Mouse (Mus musculus) forebrain, embryonic 14.5 days (tissue): Measurements from ENCODE around the gene Spocd1. TPM values are rescaled to one million over a fixed set of nuclear protein-coding genes. Genes with fewer than 3 reads are reported as not detected.

ENCODE experiments used
- ATAC-seq: fragments of 200-750 bp; cut with Nextera tagmentation; 2 replicates; pipeline ENCODE4 v1.8.0; 2017; ENCODE audit warnings: mild to moderate bottlenecking, moderate library complexity
- DNase-seq: peaks from one replicate; pipeline ENCODE4 v3.0.0-alpha.2; 2015; ENCODE audit warnings: low spot score
- H3K27ac ChIP-seq: fragments of 300-500 bp; sonication (generic); 2 replicates; pipeline ENCODE4 v1.5.1; 2014; ENCODE audit warnings: low read depth, mild to moderate bottlenecking, control low read depth, low read length, moderate library complexity
- H3K27me3 ChIP-seq: fragments of 300-500 bp; sonication (generic); replicated peaks from 2 replicates; pipeline ENCODE4 v1.6.1; 2014; ENCODE audit warnings: low read length, control low read depth, mixed read lengths; ENCODE audit not compliant: control insufficient read depth, insufficient read depth
- H3K36me3 ChIP-seq: fragments of 300-500 bp; sonication (generic); 2 replicates; pipeline ENCODE4 v1.6.1; 2014; ENCODE audit warnings: low read length, control low read depth; ENCODE audit not compliant: control insufficient read depth, insufficient read depth
- H3K4me1 ChIP-seq: fragments of 300-500 bp; sonication (generic); 2 replicates; pipeline ENCODE4 v1.6.1; 2014; ENCODE audit warnings: antibody characterized with exemption, low read length, control low read depth; ENCODE audit not compliant: control insufficient read depth, insufficient read depth
- H3K4me2 ChIP-seq: fragments of 300-500 bp; sonication (generic); 2 replicates; pipeline ENCODE4 v1.6.1; 2014; ENCODE audit warnings: mild to moderate bottlenecking, control low read depth, low read length
- H3K4me3 ChIP-seq: fragments of 300-500 bp; sonication (generic); 2 replicates; pipeline ENCODE4 v1.5.1; 2014; ENCODE audit warnings: low read depth, low read length, control low read depth
- H3K9ac ChIP-seq: fragments of 300-500 bp; sonication (generic); 2 replicates; pipeline ENCODE4 v1.6.1; 2014; ENCODE audit warnings: mild to moderate bottlenecking, low read length, control low read depth, moderate library complexity
- H3K9me3 ChIP-seq: fragments of 300-500 bp; sonication (generic); replicated peaks from 2 replicates; pipeline ENCODE4 v1.6.1; 2016; ENCODE audit warnings: low read length, control low read depth, mixed read lengths; ENCODE audit not compliant: control insufficient read depth
- WGBS: fragments of 180-500 bp; shearing (Covaris S2); extraction: QIAGEN DNeasy Blood & Tissue Kit; methylation state at CpG from one replicate; pipeline ENCODE4 v1.1.7; 2014; 5-methylcytosine and 5-hydroxymethylcytosine counted together
- polyA plus RNA-seq: library from polyadenylated mRNA; unstranded; fragments of >200 nt; fragmentation: Nextera tagmentation; extraction: Ambion mirVana; gene quantifications from 2 replicates; pipeline ENCODE4 v1.2.1, GENCODE M21; 2014

The Spocd1 gene
- polyA plus RNA-seq, 1 experiment from 2014 or later: not detected

- ATAC-seq (no peak), DNase-seq (no peak)
- WGBS: 76% methylated on average over 9 of the region's 9 CpGs
- no peak overlapping the region for H3K4me3 ChIP-seq
- H3K27ac ChIP-seq: no peak overlapping the region
- no peaks in the 10 kb centered on the region for H3K27me3 ChIP-seq
- H3K4me2 ChIP-seq: no peak overlapping the region
- H3K36me3 ChIP-seq: no peaks in the 10 kb centered on the region
- H3K4me1 ChIP-seq: peaks cover 18% of the 10 kb centered on the region; the same call in 1 of the 2 replicates
- H3K9me3 ChIP-seq: no peaks in the 10 kb centered on the region
- H3K9ac ChIP-seq: no peak overlapping the region
Observed at GRCm38 (mm10) chr4:129974285-129974684, 45.2 kb downstream of the Spocd1 start.

DNA sequence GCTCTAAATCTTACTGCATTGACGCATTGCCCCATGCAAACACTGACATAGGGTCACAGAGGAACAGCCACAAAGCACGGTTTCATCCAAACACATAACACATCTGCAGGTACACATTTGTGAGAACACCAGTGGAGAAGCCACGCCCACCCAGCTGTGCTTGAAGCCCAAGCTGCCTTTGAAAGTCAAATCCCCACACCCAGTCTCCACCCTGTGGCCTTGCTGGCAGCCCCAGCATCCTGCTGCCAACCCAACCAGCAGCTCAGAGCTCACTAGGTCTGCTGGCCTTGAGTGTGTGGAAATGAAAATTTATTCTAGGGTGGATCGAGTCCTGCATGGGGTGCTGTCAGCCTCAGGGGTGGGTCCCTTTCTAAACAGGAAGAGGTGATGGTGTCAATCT lies 48.2 kb downstream of the Spocd1 start:
- Histone ChIP-seq H3K4me1 (peaks cover 19% of the 10 kb centered on the region), H3K36me3 (no peaks in the 10 kb centered on the region), H3K27me3 (no peaks in the 10 kb centered on the region), H3K9me3 (no peaks in the 10 kb centered on the region), H3K9ac (no peak overlapping the region), H3K4me2 (no peak overlapping the region), H3K4me3 (no peak overlapping the region), H3K27ac (no peak overlapping the region)
- DNase-seq: no peak
- 70% methylated on average over 4 of the region's 4 CpGs for WGBS
- no peak for ATAC-seq

DNA sequence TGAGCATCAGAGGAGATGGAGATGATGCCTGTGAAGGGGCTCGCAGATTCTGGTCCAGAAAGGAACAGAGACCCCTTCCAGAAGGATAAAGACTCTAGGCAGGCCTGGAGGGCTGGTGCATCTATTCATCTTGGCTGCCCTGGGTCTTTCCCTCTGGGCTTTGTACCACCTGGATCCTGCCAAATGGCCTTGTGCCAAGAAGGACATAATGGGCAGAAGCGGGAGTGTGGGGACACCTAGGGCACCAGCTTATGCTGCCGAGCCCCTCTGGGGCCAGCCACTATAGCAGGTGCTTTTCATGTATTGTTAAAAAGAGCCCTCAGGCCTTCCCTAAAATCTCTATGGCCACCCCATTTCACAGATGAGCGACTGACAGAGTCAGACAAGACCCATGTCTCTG lies 49.2 kb downstream of the Spocd1 start:
- Histone ChIP-seq H3K4me2 (no peak overlapping the region), H3K4me1 (peaks cover 26% of the 10 kb centered on the region), H3K4me3 (no peak overlapping the region), H3K9me3 (no peaks in the 10 kb centered on the region), H3K27me3 (no peaks in the 10 kb centered on the region), H3K36me3 (no peaks in the 10 kb centered on the region), H3K27ac (no peak overlapping the region), H3K9ac (no peak overlapping the region)
- DNase-seq (no peak), ATAC-seq (no peak)
- 34% methylated on average over 4 of the region's 4 CpGs for WGBS

DNA sequence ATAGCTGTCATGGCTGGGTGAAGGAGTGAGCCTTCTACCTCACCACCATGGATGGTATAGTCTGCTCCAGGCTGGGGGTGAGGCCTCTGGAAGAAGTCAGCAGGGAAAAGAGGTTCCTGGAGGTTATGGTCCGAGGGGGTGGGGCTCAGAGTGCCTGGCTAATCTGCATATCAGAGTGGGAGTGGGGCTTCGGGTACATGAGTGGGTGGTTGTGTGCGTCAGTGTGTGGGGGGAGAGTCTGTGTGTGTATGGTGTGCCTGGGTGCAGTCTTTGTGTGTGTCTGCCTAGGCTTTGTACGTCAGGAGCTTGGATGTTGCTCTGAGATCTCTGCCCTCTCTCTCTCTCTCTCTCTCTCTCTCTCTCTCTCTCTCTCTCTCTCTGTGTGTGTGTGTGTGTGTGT lies 49.9 kb downstream of the Spocd1 start:
- no peaks in the 10 kb centered on the region for H3K27me3 ChIP-seq
- H3K4me1 ChIP-seq: peaks cover 30% of the 10 kb centered on the region
- WGBS: 70% methylated on average over 4 of the region's 4 CpGs

GRCm38 (mm10) chr4:129981657-129982056 lies 52.6 kb downstream of the Spocd1 start:
- no peak overlapping the region for H3K9ac ChIP-seq
- no peak overlapping the region for H3K27ac ChIP-seq
- 0 out of 2 replicates have a peak, but pooled peaks cover 2% of the 10 kb centered on the region for H3K27me3 ChIP-seq
- WGBS: 31% methylated on average over 11 of the region's 11 CpGs
- peaks cover 41% of the 10 kb centered on the region for H3K4me1 ChIP-seq
- H3K4me3 ChIP-seq: no peak overlapping the region
- H3K9me3 ChIP-seq: no peaks in the 10 kb centered on the region
- no peak overlapping the region for H3K4me2 ChIP-seq
- DNase-seq: no peak
- ATAC-seq: no peak
- H3K36me3 ChIP-seq: no peaks in the 10 kb centered on the region

More for the DNA sequence above, 49.9 kb downstream of the Spocd1 start:
- no peaks in the 10 kb centered on the region for H3K9me3 ChIP-seq
- no peak overlapping the region for H3K27ac ChIP-seq
- H3K36me3 ChIP-seq: no peaks in the 10 kb centered on the region
- H3K4me3 ChIP-seq: no peak overlapping the region
- ATAC-seq (no peak), DNase-seq (no peak)
- H3K4me2 ChIP-seq: no peak overlapping the region
- H3K9ac ChIP-seq: no peak overlapping the region

GRCm38 (mm10) chr4:129983046-129983445 lies 54.0 kb downstream of the Spocd1 start:
- DNase-seq (peak; percentile 44), ATAC-seq (no peak)
- peak overlapping the region; percentile 39 for H3K27ac ChIP-seq
- H3K9me3 ChIP-seq: no peaks in the 10 kb centered on the region
- no peaks in the 10 kb centered on the region for H3K36me3 ChIP-seq
- peak overlapping the region; percentile 2; the same call in 1 of the 2 replicates for H3K4me2 ChIP-seq
- H3K27me3 ChIP-seq: peaks cover 7% of the 10 kb centered on the region; the same call in 1 of the 2 replicates
- peaks cover 49% of the 10 kb centered on the region for H3K4me1 ChIP-seq
- 18% methylated on average over 5 of the region's 5 CpGs for WGBS
- no peak overlapping the region for H3K4me3 ChIP-seq
- no peak overlapping the region for H3K9ac ChIP-seq

DNA sequence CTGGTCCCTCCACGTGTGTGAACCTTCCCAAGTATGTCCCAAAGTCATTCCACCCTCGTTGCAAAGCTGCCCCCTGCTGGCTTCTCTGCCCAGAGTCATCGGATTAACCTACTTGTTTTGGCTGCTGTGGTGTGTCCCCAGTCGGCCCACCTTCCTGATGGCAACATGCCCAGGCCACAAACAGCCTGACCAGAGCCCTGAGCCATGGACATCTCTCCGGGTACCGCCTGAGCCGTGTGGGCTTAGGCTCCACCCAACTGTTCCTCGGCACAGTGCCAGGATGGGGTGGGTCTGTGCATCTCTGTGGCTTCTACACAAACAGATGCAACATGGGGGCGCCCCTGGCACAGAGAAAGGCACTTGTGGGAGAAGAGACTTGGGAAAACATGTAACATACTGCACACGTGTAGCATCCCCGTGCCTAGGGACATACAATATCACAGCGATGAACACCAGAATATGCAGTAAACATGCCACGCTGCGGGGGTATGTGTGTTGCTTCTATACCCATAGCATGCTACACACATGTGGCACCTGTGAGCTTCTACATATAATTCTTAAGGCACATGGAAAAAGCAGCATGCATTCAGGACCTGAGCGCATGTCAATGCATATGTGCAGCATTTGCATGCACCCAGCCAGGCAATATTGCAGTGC lies 54.8 kb downstream of the Spocd1 start:
- Histone ChIP-seq H3K9me3 (no peaks in the 10 kb centered on the region), H3K9ac (peak overlapping the region; percentile 87; the same call in 1 of the 2 replicates)
- WGBS: 1% methylated on average over 15 of the region's 15 CpGs

DNA sequence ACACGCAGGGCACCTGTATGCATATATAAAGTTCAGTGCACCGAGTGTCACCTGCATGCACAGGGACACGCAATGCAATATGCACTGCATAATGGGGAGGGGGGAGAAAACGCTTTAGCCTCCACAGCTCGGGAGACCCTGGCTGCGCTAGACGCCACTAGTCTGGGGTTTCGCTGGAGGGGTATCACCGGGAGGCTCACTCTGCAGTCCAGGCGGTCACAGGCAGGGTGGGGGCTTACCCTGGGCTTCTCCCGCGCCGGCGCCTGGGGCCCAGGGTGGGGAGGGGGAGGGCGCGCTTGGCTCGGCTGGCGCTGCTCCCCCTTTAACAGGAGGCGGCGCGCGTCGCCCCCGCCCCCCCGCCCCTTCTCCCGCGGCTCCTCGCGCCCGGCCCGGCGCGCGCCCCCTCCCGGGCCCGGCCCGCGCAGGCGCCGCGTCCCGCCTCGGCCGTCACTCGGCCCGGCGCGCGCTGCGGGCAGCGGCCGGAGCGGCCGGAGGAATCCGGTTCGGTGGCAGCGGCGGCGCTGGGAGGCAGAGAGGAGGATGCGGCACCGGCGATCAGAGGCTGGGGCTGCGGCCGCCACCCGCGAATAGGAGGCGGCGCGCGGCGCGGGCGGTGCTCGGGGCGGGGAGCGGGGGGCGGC lies 55.5 kb downstream of the Spocd1 start, which contains the start of gene Adgrb2:
TSS of gene Adgrb2 (plus strand) at position 450 of the 641 bp plus-strand sequence.
- peaks cover 52% of the 10 kb centered on the region for H3K4me1 ChIP-seq
- H3K36me3 ChIP-seq: no peaks in the 10 kb centered on the region
- ATAC-seq: peak; percentile 42
- H3K27me3 ChIP-seq: peaks cover 7% of the 10 kb centered on the region; the same call in 1 of the 2 replicates
- peak; percentile 73 for DNase-seq
- no peaks in the 10 kb centered on the region for H3K9me3 ChIP-seq
- peak within 1 kb of the TSS; percentile 87 for H3K9ac ChIP-seq
- H3K27ac ChIP-seq: peak within 1 kb of the TSS; percentile 84
- H3K4me2 ChIP-seq: peak within 1 kb of the TSS; percentile 84
- peak within 1 kb of the TSS; percentile 72 for H3K4me3 ChIP-seq
- WGBS: 2% methylated on average over 33 of the region's 77 CpGs

More for the DNA sequence above, 54.8 kb downstream of the Spocd1 start:
- H3K4me3 ChIP-seq: peak overlapping the region; percentile 72
- ATAC-seq (peak; percentile 54), DNase-seq (peak; percentile 87)
- H3K27ac ChIP-seq: 0 out of 2 replicates have a peak overlapping the region, but pooled peaks have one; percentile 4
- H3K36me3 ChIP-seq: no peaks in the 10 kb centered on the region
- H3K4me1 ChIP-seq: peaks cover 52% of the 10 kb centered on the region
- H3K4me2 ChIP-seq: peak overlapping the region; percentile 84
- peaks cover 7% of the 10 kb centered on the region; the same call in 1 of the 2 replicates for H3K27me3 ChIP-seq
